Mouse (Mus musculus) C2C12 (cell line): Measurements from ENCODE around the gene Pitx3.

ENCODE experiments used
- CTCF ChIP-seq: IDR thresholded peaks from one replicate; pipeline ENCODE4 v1.5.1; 2011; ENCODE audit not compliant: control insufficient read depth, insufficient read depth, insufficient read length
- FOSL1 ChIP-seq: IDR thresholded peaks from one replicate; pipeline ENCODE4 v1.8.0; 2011; ENCODE audit warnings: mild to moderate bottlenecking, low read length; ENCODE audit not compliant: poor library complexity, insufficient read depth, severe bottlenecking
- MAX ChIP-seq: IDR thresholded peaks from one replicate; pipeline ENCODE4 v1.6.1; 2011; ENCODE audit warnings: mild to moderate bottlenecking, control low read depth
- USF1 ChIP-seq: IDR thresholded peaks from one replicate; pipeline ENCODE4 v1.6.1; 2011; ENCODE audit warnings: low read depth, mild to moderate bottlenecking, control low read depth, moderate library complexity

DNA sequence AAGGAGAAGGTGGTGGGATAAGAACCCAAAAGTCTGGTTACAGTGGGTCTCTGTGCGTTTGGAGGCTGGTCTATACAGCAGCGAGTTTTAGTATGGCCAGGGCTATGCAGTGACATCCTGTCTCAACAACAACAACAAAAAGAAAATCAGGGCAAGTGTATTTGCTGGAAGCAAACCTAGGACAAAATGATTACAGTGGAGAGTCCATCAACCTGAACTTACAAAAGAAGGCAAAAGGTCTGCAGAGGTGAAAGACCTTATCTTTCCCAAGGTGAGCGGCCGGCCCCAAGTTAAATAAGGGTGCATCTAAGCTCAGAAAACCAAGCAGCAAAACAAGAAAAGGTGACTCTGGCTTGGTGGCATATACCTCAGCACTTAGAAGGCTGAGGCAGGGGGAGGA lies 56.5 kb downstream of the Pitx3 start:
- TF ChIP-seq CTCF: no peak
- TF ChIP-seq USF1: no peak
- TF ChIP-seq MAX: no peak
- no peak for TF ChIP-seq FOSL1
